Mouse (Mus musculus) kidney, postnatal 0 days (tissue): Measurements from ENCODE around the gene Asf1b. TPM values are rescaled to one million over a fixed set of nuclear protein-coding genes. Genes with fewer than 3 reads are reported as not detected.

Experiments
- ATAC-seq: fragments of 200-750 bp; cut with Nextera tagmentation; replicated peaks from 2 replicates; pipeline ENCODE4 v1.8.0; 2017; ENCODE audit warnings: low read depth, moderate number of reproducible peaks, moderate TSS enrichment, moderate library complexity; ENCODE audit not compliant: low FRiP score
- DNase-seq: peaks from one replicate; pipeline ENCODE4 v3.0.0-alpha.2; 2016; ENCODE audit warnings: low spot score
- H3K27ac ChIP-seq: fragments of 300-500 bp; sonication (generic); 2 replicates; pipeline ENCODE4 v1.5.1; 2014; ENCODE audit warnings: mild to moderate bottlenecking
- H3K27me3 ChIP-seq: fragments of 300-500 bp; sonication (generic); 2 replicates; pipeline ENCODE4 v1.6.1; 2014; ENCODE audit warnings: low read length, mixed read lengths; ENCODE audit not compliant: insufficient read depth
- H3K36me3 ChIP-seq: fragments of 300-500 bp; sonication (generic); 2 replicates; pipeline ENCODE4 v1.6.1; 2014; ENCODE audit warnings: low read length, mixed read lengths; ENCODE audit not compliant: insufficient read depth
- H3K4me1 ChIP-seq: fragments of 300-500 bp; sonication (generic); replicated peaks from 2 replicates; pipeline ENCODE4 v1.6.1; 2014; ENCODE audit warnings: antibody characterized with exemption, low read length, mixed read lengths; ENCODE audit not compliant: insufficient read depth
- H3K4me2 ChIP-seq: fragments of 300-500 bp; sonication (generic); 2 replicates; pipeline ENCODE4 v1.6.1; 2014; ENCODE audit warnings: mild to moderate bottlenecking, low read length, moderate library complexity, mixed read lengths
- H3K4me3 ChIP-seq: fragments of 300-500 bp; sonication (generic); replicated peaks from 2 replicates; pipeline ENCODE4 v1.5.1; 2014; ENCODE audit warnings: low read depth, low read length
- H3K9ac ChIP-seq: fragments of 300-500 bp; sonication (generic); 2 replicates; pipeline ENCODE4 v1.6.1; 2014; ENCODE audit warnings: low read depth, low read length
- H3K9me3 ChIP-seq: fragments of 300-500 bp; sonication (generic); replicated peaks from 2 replicates; pipeline ENCODE4 v1.6.1; 2016; ENCODE audit warnings: low read length, inconsistent platforms, mixed read lengths
- CTCF ChIP-seq: IDR thresholded peaks from 2 replicates; pipeline ENCODE4 v1.5.1; 2016; ENCODE audit warnings: antibody characterized with exemption, low read depth, mild to moderate bottlenecking, moderate library complexity
- WGBS: fragments of 180-500 bp; shearing (Covaris S2); extraction: QIAGEN DNeasy Blood & Tissue Kit; methylation state at CpG from one replicate; pipeline ENCODE4 v1.1.7; 2014; 5-methylcytosine and 5-hydroxymethylcytosine counted together
- polyA plus RNA-seq: library from polyadenylated mRNA; unstranded; fragments of >200 nt; fragmentation: Nextera tagmentation; extraction: Ambion mirVana; gene quantifications from 2 replicates; pipeline ENCODE4 v1.2.1, GENCODE M21; 2015

The Asf1b gene
- polyA plus RNA-seq, 1 experiment from 2014 or later: 23.0 TPM

DNA sequence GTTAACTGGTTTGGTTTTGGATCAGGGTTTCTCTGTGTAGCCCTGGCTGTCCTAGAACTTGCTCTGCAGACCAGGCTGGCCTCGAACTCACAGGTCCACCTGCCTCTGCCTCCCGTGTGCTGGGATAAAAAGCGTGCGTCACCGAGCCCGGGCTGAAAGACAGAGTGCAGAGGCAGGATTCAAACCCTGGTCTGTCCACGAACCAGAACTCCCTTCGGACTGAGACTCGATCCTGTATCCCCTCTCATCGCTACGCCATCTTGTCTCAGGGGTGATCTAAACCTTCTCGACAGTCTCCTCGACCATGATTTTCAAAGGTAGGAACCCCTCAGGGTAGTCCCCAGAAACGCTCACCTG, 580 bp upstream of the Asf1b start:
- Histone ChIP-seq H3K9me3 (no peaks in the 10 kb centered on the region), H3K9ac (peak overlapping the region; percentile 41; the same call in 1 of the 2 replicates), H3K36me3 (no peaks in the 10 kb centered on the region), H3K27me3 (no peaks in the 10 kb centered on the region), H3K4me1 (peaks cover 6% of the 10 kb centered on the region; the same call in 1 of the 2 replicates), H3K4me2 (peak overlapping the region; percentile 51), H3K27ac (peak overlapping the region; percentile 54; the same call in 1 of the 2 replicates), H3K4me3 (peak overlapping the region; percentile 32)
- ATAC-seq: no peak
- WGBS: 2% methylated on average over 14 of the region's 14 CpGs
- no peak for DNase-seq
- TF ChIP-seq CTCF: no peak

- no peaks in the 10 kb centered on the region for H3K36me3 ChIP-seq
- DNase-seq (no peak), ATAC-seq (peak; percentile 0; the same call in 1 of the 2 replicates)
- peak overlapping the region; percentile 57 for H3K9ac ChIP-seq
- H3K4me3 ChIP-seq: peak overlapping the region; percentile 58
- H3K4me1 ChIP-seq: peaks cover 6% of the 10 kb centered on the region; the same call in 1 of the 2 replicates
- H3K9me3 ChIP-seq: no peaks in the 10 kb centered on the region
- H3K4me2 ChIP-seq: peak overlapping the region; percentile 90
- under 1% methylated on average over 15 of the region's 15 CpGs for WGBS
- H3K27ac ChIP-seq: no peak overlapping the region
- no peaks in the 10 kb centered on the region for H3K27me3 ChIP-seq
- TF ChIP-seq CTCF: no peak
These were observed 581 bp downstream of the Asf1b start for GRCm38 (mm10) chr8:83955958-83956218.

GRCm38 (mm10) chr8:83956789-83957188, 1.5 kb downstream of the Asf1b start:
- peaks cover 6% of the 10 kb centered on the region; the same call in 1 of the 2 replicates for H3K4me1 ChIP-seq
- H3K36me3 ChIP-seq: no peaks in the 10 kb centered on the region
- H3K9ac ChIP-seq: 0 out of 2 replicates have a peak overlapping the region, but pooled peaks have one; percentile 57
- H3K4me2 ChIP-seq: peak overlapping the region; percentile 90; the same call in 1 of the 2 replicates
- 26% methylated on average over 1 of the region's 1 CpGs for WGBS
- H3K4me3 ChIP-seq: no peak overlapping the region
- no peak overlapping the region for H3K27ac ChIP-seq
- no peaks in the 10 kb centered on the region for H3K9me3 ChIP-seq
- ATAC-seq: no peak
- H3K27me3 ChIP-seq: no peaks in the 10 kb centered on the region
- peak; percentile 50 for TF ChIP-seq CTCF
- DNase-seq: peak; percentile 58

DNA sequence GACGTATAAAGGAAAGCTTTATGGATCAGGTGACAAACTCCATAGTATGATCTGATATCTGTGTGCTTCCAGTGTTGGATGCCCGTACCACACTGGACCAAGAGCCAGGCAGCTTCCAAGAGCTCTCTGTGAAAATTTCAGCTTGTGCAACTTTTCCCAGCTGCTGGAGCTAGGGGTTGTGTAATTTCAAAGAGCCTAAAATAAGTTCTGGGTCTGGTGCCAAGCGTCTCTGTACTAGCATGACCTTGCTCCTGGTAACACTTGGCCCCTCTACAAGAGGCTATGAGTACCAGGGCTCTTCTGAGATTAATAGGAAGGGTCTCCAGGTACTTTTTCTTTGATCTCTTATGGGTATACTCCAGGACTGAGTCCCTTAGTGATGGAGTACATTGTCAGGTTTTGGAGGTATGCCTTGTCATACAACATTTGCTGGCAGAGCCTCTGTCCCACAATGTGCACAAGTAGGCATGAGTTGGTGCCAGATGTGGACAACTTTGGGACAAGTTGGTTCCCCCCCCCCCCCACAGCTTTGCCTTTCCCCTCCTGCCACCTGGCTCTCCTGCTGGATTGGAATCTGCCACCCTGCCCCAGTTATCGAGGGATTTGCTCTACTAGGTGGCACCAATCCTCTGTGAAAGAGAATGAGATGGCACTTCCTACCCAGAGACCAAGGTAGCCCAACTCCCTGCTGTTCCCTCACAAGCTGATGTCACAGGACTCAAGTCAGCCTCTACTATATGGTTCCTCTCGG, 8.9 kb downstream of the Asf1b start:
- Histone ChIP-seq H3K27ac (no peak overlapping the region), H3K9me3 (no peaks in the 10 kb centered on the region), H3K27me3 (no peaks in the 10 kb centered on the region), H3K4me2 (no peak overlapping the region), H3K4me3 (no peak overlapping the region), H3K4me1 (no peaks in the 10 kb centered on the region), H3K9ac (no peak overlapping the region), H3K36me3 (peaks cover 4% of the 10 kb centered on the region; the same call in 1 of the 2 replicates)
- WGBS: 89% methylated on average over 5 of the region's 5 CpGs
- no peak for ATAC-seq
- DNase-seq: no peak
- no peak for TF ChIP-seq CTCF

- no peak overlapping the region for H3K9ac ChIP-seq
- no peaks in the 10 kb centered on the region for H3K4me1 ChIP-seq
- H3K9me3 ChIP-seq: no peaks in the 10 kb centered on the region
- TF ChIP-seq CTCF: no peak
- WGBS: 95% methylated on average over 7 of the region's 7 CpGs
- H3K27me3 ChIP-seq: no peaks in the 10 kb centered on the region
- no peak overlapping the region for H3K4me3 ChIP-seq
- H3K27ac ChIP-seq: no peak overlapping the region
- ATAC-seq (no peak), DNase-seq (no peak)
- no peak overlapping the region for H3K4me2 ChIP-seq
- peaks cover 4% of the 10 kb centered on the region; the same call in 1 of the 2 replicates for H3K36me3 ChIP-seq
These were observed 12.4 kb downstream of the Asf1b start for GRCm38 (mm10) chr8:83967701-83968100.

DNA sequence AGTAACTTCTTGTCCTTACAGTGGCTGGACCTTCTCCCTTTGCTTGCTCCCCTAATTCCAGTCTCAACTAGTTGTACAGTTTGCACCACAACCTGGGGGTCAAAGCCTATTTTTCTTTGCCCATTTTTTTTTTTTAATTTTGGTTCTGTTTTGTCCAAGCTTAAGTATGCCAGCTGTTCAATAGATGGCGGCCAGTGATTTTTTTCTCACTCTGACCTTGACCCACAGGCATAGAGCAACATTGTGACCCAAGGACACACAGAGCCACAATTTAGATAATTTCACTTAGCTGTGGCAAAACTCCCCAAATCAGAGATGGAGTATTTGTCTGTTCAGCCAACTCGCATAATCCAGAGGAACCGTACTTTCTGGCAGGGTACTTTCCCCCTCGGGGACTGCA, 15.8 kb downstream of the Asf1b start:
- H3K4me3 ChIP-seq: no peak overlapping the region
- H3K4me2 ChIP-seq: no peak overlapping the region
- no peak for TF ChIP-seq CTCF
- no peak overlapping the region for H3K27ac ChIP-seq
- no peaks in the 10 kb centered on the region; the same call in 1 of the 2 replicates for H3K4me1 ChIP-seq
- H3K36me3 ChIP-seq: peaks cover 4% of the 10 kb centered on the region; the same call in 1 of the 2 replicates
- DNase-seq (no peak), ATAC-seq (no peak)
- no peaks in the 10 kb centered on the region for H3K9me3 ChIP-seq
- H3K9ac ChIP-seq: no peak overlapping the region
- 83% methylated on average over 4 of the region's 4 CpGs for WGBS
- H3K27me3 ChIP-seq: no peaks in the 10 kb centered on the region
